Mouse (Mus musculus) heart, embryonic 10.5 days (tissue): ENCODE data around the gene Cul5. TPM values are rescaled to one million over a fixed set of nuclear protein-coding genes. Genes with fewer than 3 reads are reported as not detected.

ENCODE experiments used
- DNase-seq: peaks from one replicate; pipeline ENCODE4 v3.0.0-alpha.2; 2017; ENCODE audit warnings: low spot score
- H3K27ac ChIP-seq: fragments of 300-500 bp; sonication (generic); 2 replicates; pipeline ENCODE4 v1.5.1; 2016; ENCODE audit warnings: mild to moderate bottlenecking
- H3K27me3 ChIP-seq: fragments of 300-500 bp; sonication (generic); 2 replicates; pipeline ENCODE4 v1.6.1; 2016; ENCODE audit warnings: mild to moderate bottlenecking; ENCODE audit not compliant: poor library complexity, insufficient read depth, severe bottlenecking
- H3K36me3 ChIP-seq: fragments of 300-500 bp; sonication (generic); 2 replicates; pipeline ENCODE4 v1.6.1; 2016; ENCODE audit warnings: mild to moderate bottlenecking, moderate library complexity
- H3K4me1 ChIP-seq: fragments of 300-500 bp; sonication (generic); 2 replicates; pipeline ENCODE4 v1.6.1; 2016; ENCODE audit warnings: mild to moderate bottlenecking
- H3K4me3 ChIP-seq: fragments of 300-500 bp; sonication (generic); 2 replicates; pipeline ENCODE4 v1.5.1; 2016; ENCODE audit warnings: mild to moderate bottlenecking, moderate library complexity
- H3K9me3 ChIP-seq: fragments of 300-500 bp; sonication (generic); 2 replicates; pipeline ENCODE4 v1.6.1; 2016; ENCODE audit warnings: mild to moderate bottlenecking, moderate library complexity
- WGBS: fragments of 180-500 bp; shearing (Covaris S2); methylation state at CpG from one replicate; pipeline ENCODE4 v1.1.7; 2016; 5-methylcytosine and 5-hydroxymethylcytosine counted together
- polyA plus RNA-seq: library from polyadenylated mRNA; unstranded; fragments of >200 nt; fragmentation: Nextera tagmentation; extraction: Ambion mirVana; gene quantifications from 2 replicates; pipeline ENCODE4 v1.2.1, GENCODE M21; 2016

The Cul5 gene
- polyA plus RNA-seq, 1 experiment from 2014 or later: 32.4 TPM

DNA sequence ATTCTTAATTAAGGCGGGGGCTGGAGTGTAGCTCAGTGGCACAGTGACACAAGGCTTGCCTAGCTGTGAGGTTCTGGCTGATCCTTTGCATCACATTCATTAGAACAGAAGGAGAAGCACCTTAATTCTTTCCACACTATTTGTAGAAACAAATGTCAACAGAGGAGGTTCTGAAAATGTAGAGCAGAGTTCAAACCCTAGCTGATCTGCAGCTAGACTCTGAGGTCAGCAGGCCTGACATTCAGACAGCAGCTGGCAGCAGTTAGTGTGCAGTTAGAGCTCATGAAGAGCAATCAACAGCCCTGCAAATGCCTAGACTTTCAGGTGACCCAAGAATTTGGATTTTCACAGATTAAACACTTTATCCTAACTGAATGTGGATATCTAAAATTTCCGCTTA is 68.3 kb downstream of the Cul5 start:
- Histone ChIP-seq H3K36me3 (0 out of 2 replicates have a peak, but pooled peaks cover 5% of the 10 kb centered on the region), H3K4me1 (peaks cover 10% of the 10 kb centered on the region; the same call in 1 of the 2 replicates), H3K9me3 (no peaks in the 10 kb centered on the region), H3K27ac (no peak overlapping the region), H3K4me3 (no peak overlapping the region), H3K27me3 (no peaks in the 10 kb centered on the region)
- DNase-seq: peak; percentile 57
- WGBS: 94% methylated on average over 2 of the region's 2 CpGs

GRCm38 (mm10) chr9:53598631-53599030 is 71.2 kb downstream of the Cul5 start:
- Histone ChIP-seq H3K27me3 (no peaks in the 10 kb centered on the region), H3K4me3 (no peak overlapping the region), H3K27ac (no peak overlapping the region), H3K9me3 (no peaks in the 10 kb centered on the region), H3K4me1 (peaks cover 2% of the 10 kb centered on the region; the same call in 1 of the 2 replicates), H3K36me3 (peaks cover 18% of the 10 kb centered on the region)
- WGBS: 78% methylated on average over 6 of the region's 6 CpGs
- DNase-seq: peak; percentile 57

DNA sequence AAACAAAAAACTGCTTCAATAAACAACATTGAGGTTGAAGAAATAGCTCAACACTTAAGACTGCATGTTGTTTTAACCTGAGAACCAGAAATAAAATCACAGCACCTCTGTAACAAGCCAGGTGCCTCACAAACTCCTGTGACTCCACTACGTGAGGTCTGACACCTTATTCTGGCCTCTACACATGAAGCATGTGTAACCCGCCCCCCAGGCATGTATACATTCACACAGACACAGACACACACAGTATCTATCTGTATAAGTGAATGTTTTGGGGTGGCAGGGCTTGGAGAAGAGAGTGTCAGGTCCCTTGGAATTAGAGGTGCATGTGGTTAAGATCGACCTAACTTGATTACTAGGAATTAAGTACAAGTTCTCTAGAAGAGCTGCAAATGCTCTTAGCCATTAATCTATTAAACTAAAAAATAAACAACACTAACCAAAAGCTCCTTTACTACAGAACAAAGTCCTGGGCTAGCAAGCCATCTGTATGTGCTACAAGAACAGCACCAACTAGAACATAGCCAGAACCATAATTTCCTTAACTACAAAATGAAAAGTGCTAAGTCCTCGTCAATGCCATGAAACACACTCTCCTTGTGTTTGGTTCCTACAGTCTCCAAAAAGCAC is 72.7 kb downstream of the Cul5 start:
- Histone ChIP-seq H3K4me3 (no peak overlapping the region), H3K36me3 (peaks cover 28% of the 10 kb centered on the region), H3K9me3 (no peaks in the 10 kb centered on the region), H3K4me1 (no peaks in the 10 kb centered on the region), H3K27me3 (no peaks in the 10 kb centered on the region), H3K27ac (no peak overlapping the region)
- WGBS: 86% methylated on average over 4 of the region's 4 CpGs
- peak; percentile 56 for DNase-seq

- Histone ChIP-seq H3K27me3 (no peaks in the 10 kb centered on the region), H3K27ac (no peak overlapping the region), H3K9me3 (no peaks in the 10 kb centered on the region), H3K4me1 (no peaks in the 10 kb centered on the region), H3K36me3 (peaks cover 50% of the 10 kb centered on the region), H3K4me3 (no peak overlapping the region)
- peak; percentile 75 for DNase-seq
- 19% methylated on average over 3 of the region's 3 CpGs for WGBS
These were observed 75.0 kb downstream of the Cul5 start for GRCm38 (mm10) chr9:53594764-53595163.

GRCm38 (mm10) chr9:53581870-53582269 is 87.9 kb downstream of the Cul5 start:
- H3K4me1 ChIP-seq: no peaks in the 10 kb centered on the region
- no peak overlapping the region for H3K4me3 ChIP-seq
- H3K9me3 ChIP-seq: no peaks in the 10 kb centered on the region
- no peak overlapping the region for H3K27ac ChIP-seq
- DNase-seq: no peak
- no peaks in the 10 kb centered on the region for H3K27me3 ChIP-seq
- peaks cover 78% of the 10 kb centered on the region for H3K36me3 ChIP-seq
- 89% methylated on average over 4 of the region's 4 CpGs for WGBS

GRCm38 (mm10) chr9:53575721-53576120 is 94.1 kb downstream of the Cul5 start:
- Histone ChIP-seq H3K4me1 (no peaks in the 10 kb centered on the region), H3K27me3 (no peaks in the 10 kb centered on the region), H3K27ac (no peak overlapping the region), H3K36me3 (peaks cover 79% of the 10 kb centered on the region), H3K4me3 (no peak overlapping the region), H3K9me3 (no peaks in the 10 kb centered on the region)
- WGBS: 93% methylated on average over 5 of the region's 5 CpGs
- DNase-seq: no peak

- Histone ChIP-seq H3K27ac (no peak overlapping the region), H3K4me3 (no peak overlapping the region), H3K36me3 (peaks cover 84% of the 10 kb centered on the region), H3K4me1 (no peaks in the 10 kb centered on the region), H3K27me3 (no peaks in the 10 kb centered on the region), H3K9me3 (no peaks in the 10 kb centered on the region)
- DNase-seq: no peak
- WGBS: 84% methylated on average over 7 of the region's 7 CpGs
These were observed 97.1 kb downstream of the Cul5 start for GRCm38 (mm10) chr9:53572516-53573307.

DNA sequence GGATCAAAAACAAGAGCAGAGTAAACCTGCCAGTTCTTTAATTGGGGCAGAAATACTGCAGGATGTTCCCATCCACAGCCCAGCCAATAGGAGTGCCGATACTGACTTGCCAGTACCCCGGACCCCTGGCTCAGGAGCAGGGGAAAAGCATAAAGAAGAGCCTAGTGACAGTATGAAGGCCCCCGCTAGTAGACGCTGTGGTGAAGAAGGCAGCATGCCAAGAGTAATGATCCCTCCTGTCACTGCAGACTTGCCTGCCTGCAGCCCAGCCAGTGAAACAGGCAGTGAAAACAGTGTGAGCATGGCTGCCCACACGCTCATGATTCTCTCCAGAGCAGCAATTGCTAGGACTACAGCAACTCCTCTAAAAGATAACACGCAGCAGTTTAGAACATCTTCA is 99.2 kb downstream of the Cul5 start:
- Histone ChIP-seq H3K36me3 (peaks cover 91% of the 10 kb centered on the region), H3K4me3 (no peak overlapping the region), H3K9me3 (no peaks in the 10 kb centered on the region), H3K4me1 (no peaks in the 10 kb centered on the region), H3K27ac (no peak overlapping the region), H3K27me3 (no peaks in the 10 kb centered on the region)
- 89% methylated on average over 6 of the region's 6 CpGs for WGBS
- DNase-seq: no peak

Other genes with a start within 250 kb of the Cul5 start
- gene Atm, start 133.3 kb downstream of the Cul5 start, polyA plus RNA-seq: 10.5 and 11.1 TPM in 2 replicates
- 17.5 TPM in 2 replicates for gene Npat, start 133.0 kb downstream of the Cul5 start, polyA plus RNA-seq
- 79.2 and 113 TPM in 2 replicates for gene Acat1, start 59.6 kb downstream of the Cul5 start, polyA plus RNA-seq
- gene Rab39, start 36.2 kb upstream of the Cul5 start, polyA plus RNA-seq: 0.16 and 0.60 TPM in 2 replicates
- 0.89 and 2.9 TPM in 2 replicates for gene Slc35f2, start 101.5 kb upstream of the Cul5 start, polyA plus RNA-seq
- gene Sln, start 180.2 kb upstream of the Cul5 start, polyA plus RNA-seq: 1.5 and 1.7 TPM in 2 replicates